Mouse (Mus musculus): ENCODE measurements around the gene Ssb. TPM values are rescaled to one million over a fixed set of nuclear protein-coding genes. Genes with fewer than 3 reads are reported as not detected.

Gene Ssb
- total RNA-seq, 2 experiments from 2014 or later = 137 to 144 TPM

Other genes starting within 250 kb of the Ssb start
- gene Bbs5, start 214.4 kb upstream of the Ssb start, total RNA-seq (2021) = 10 to 100 TPM; 24.7 to 25.7 TPM
- under 1 TPM; 0.40 to 0.53 TPM for gene Klhl41, start 191.4 kb upstream of the Ssb start, total RNA-seq (2021)
- gene Fastkd1, start 148.0 kb upstream of the Ssb start, total RNA-seq (2021) = 10 to 100 TPM; 18.4 to 19.2 TPM
- gene Ppig, start 139.0 kb upstream of the Ssb start, total RNA-seq (2021) = 10 to 100 TPM; 64.7 to 74.6 TPM
- gene Ccdc173, start 72.0 kb upstream of the Ssb start, total RNA-seq (2021) = 1 to 10 TPM; 2.6 to 3.4 TPM
- 10 to 100 TPM; 23.4 to 24.5 TPM for gene Phospho2, start 71.9 kb upstream of the Ssb start, total RNA-seq (2021)
- 10 to 100 TPM; 39.3 to 39.9 TPM for gene Klhl23, start 39.6 kb upstream of the Ssb start, total RNA-seq (2021)
- gene Mettl5, start 24.1 kb downstream of the Ssb start, total RNA-seq (2021) = 10 to 100 TPM; 12.8 to 12.9 TPM
- 100 to 1,000 TPM; 114 to 122 TPM for gene Ubr3, start 35.7 kb downstream of the Ssb start, total RNA-seq (2021)
- under 1 TPM; 0.95 to 0.96 TPM for gene Myo3b, start 177.6 kb downstream of the Ssb start, total RNA-seq (2021)

Measured in layer of hippocampus, postnatal 36 days (tissue).